Mouse (Mus musculus) frontal cortex, postnatal 25 days (tissue): ENCODE data around the gene Nsun7.
"Not testable (repeated sequence)": the region's sequence is repeated elsewhere in the genome, so short reads cannot be mapped to it uniquely, and the experiment has no call there.

Source experiments
- DNase-seq, 2 experiments: peaks; one replicate each; pipeline ENCODE4 v3.0.0; 2022; ENCODE audit warnings: low spot score in 2 of 2

Gene Nsun7

GRCm38 (mm10) chr5:66259756-66260448 lies at the start of gene Nsun7:
Gene Nsun7 (plus strand): TSS chr5:66259897.
- DNase-seq, result peak; percentile 72 to 76

- DNase-seq, result no peak
Measured at GRCm38 (mm10) chr5:66214395-66214935, 45.2 kb upstream of the Nsun7 start.

GRCm38 (mm10) chr5:66215569-66216277 lies 44.0 kb upstream of the Nsun7 start:
- no peak for DNase-seq

- DNase-seq, result no peak
Measured at GRCm38 (mm10) chr5:66219692-66220091, 40.0 kb upstream of the Nsun7 start.

GRCm38 (mm10) chr5:66220620-66221019 lies 39.1 kb upstream of the Nsun7 start:
- DNase-seq, result no peak

GRCm38 (mm10) chr5:66222916-66223315 lies 36.8 kb upstream of the Nsun7 start:
- no peak for DNase-seq

GRCm38 (mm10) chr5:66226526-66226925 lies 33.2 kb upstream of the Nsun7 start:
- no peak for DNase-seq

- no peak for DNase-seq
Measured at GRCm38 (mm10) chr5:66231660-66232269, 27.9 kb upstream of the Nsun7 start.

GRCm38 (mm10) chr5:66232456-66232855 lies 27.2 kb upstream of the Nsun7 start:
- no peak for DNase-seq

- DNase-seq, result no peak
Measured at GRCm38 (mm10) chr5:66241894-66242293, 17.8 kb upstream of the Nsun7 start.

- no peak for DNase-seq
Measured at GRCm38 (mm10) chr5:66243467-66243866, 16.2 kb upstream of the Nsun7 start.

GRCm38 (mm10) chr5:66244043-66244660 lies 15.5 kb upstream of the Nsun7 start:
- DNase-seq, result no peak

- DNase-seq, result no peak
Measured at GRCm38 (mm10) chr5:66245958-66246497, 13.7 kb upstream of the Nsun7 start.

- no peak for DNase-seq
Measured at GRCm38 (mm10) chr5:66253219-66253618, 6.5 kb upstream of the Nsun7 start.

GRCm38 (mm10) chr5:66255044-66255443 lies 4.7 kb upstream of the Nsun7 start:
- DNase-seq, result no peak

- no peak for DNase-seq
Measured at GRCm38 (mm10) chr5:66259000-66259399, 697 bp upstream of the Nsun7 start.

GRCm38 (mm10) chr5:66259431-66259755 lies 304 bp upstream of the Nsun7 start:
- DNase-seq, result not testable (repeated sequence)

- DNase-seq, result no peak
Measured at GRCm38 (mm10) chr5:66262475-66262874, 2.8 kb downstream of the Nsun7 start.

GRCm38 (mm10) chr5:66263398-66263797 lies 3.7 kb downstream of the Nsun7 start:
- peak in 1 of 2 experiments; percentile 17 for DNase-seq

- no peak for DNase-seq
Measured at GRCm38 (mm10) chr5:66269616-66270015, 9.9 kb downstream of the Nsun7 start.

- DNase-seq, result no peak
Measured at GRCm38 (mm10) chr5:66271141-66271540, 11.4 kb downstream of the Nsun7 start.

- no peak for DNase-seq
Measured at GRCm38 (mm10) chr5:66274417-66274816, 14.7 kb downstream of the Nsun7 start.
